Mouse (Mus musculus) neural tube, embryonic 14.5 days (tissue): ENCODE data around the gene Nxnl1. TPM values are rescaled to one million over a fixed set of nuclear protein-coding genes. Genes with fewer than 3 reads are reported as not detected.

Experiments
- ATAC-seq: fragments of 200-750 bp; cut with Nextera tagmentation; 2 replicates; pipeline ENCODE4 v1.8.0; 2017; ENCODE audit warnings: low read depth, mild to moderate bottlenecking, moderate TSS enrichment, moderate library complexity
- H3K27ac ChIP-seq: fragments of 300-500 bp; sonication (generic); 2 replicates; pipeline ENCODE4 v1.5.1; 2014; ENCODE audit warnings: low read depth, mild to moderate bottlenecking, control low read depth, low read length, moderate library complexity, mixed read lengths
- H3K27me3 ChIP-seq: fragments of 300-500 bp; sonication (generic); 2 replicates; pipeline ENCODE4 v1.6.1; 2014; ENCODE audit warnings: low read length; ENCODE audit not compliant: control insufficient read depth, insufficient read depth
- H3K36me3 ChIP-seq: fragments of 300-500 bp; sonication (generic); 2 replicates; pipeline ENCODE4 v1.6.1; 2014; ENCODE audit warnings: low read length, mixed read lengths; ENCODE audit not compliant: control insufficient read depth, insufficient read depth
- H3K4me1 ChIP-seq: fragments of 300-500 bp; sonication (generic); 2 replicates; pipeline ENCODE4 v1.6.1; 2014; ENCODE audit warnings: low read length; ENCODE audit not compliant: control insufficient read depth, insufficient read depth
- H3K4me2 ChIP-seq: fragments of 300-500 bp; sonication (generic); 2 replicates; pipeline ENCODE4 v1.6.1; 2014; ENCODE audit warnings: mild to moderate bottlenecking, low read depth, low read length, control low read depth
- H3K4me3 ChIP-seq: fragments of 300-500 bp; sonication (generic); 2 replicates; pipeline ENCODE4 v1.5.1; 2014; ENCODE audit warnings: low read depth, low read length, control low read depth, mixed read lengths
- H3K9ac ChIP-seq: fragments of 300-500 bp; sonication (generic); replicated peaks from 2 replicates; pipeline ENCODE4 v1.6.1; 2014; ENCODE audit warnings: low read depth, mild to moderate bottlenecking, control low read depth, low read length, mixed read lengths
- H3K9me3 ChIP-seq: fragments of 300-500 bp; sonication (generic); 2 replicates; pipeline ENCODE4 v1.6.1; 2016; ENCODE audit warnings: low read length; ENCODE audit not compliant: control insufficient read depth
- WGBS: fragments of 180-500 bp; shearing (Covaris S2); extraction: QIAGEN DNeasy Blood & Tissue Kit; methylation state at CpG from one replicate; pipeline ENCODE4 v1.1.7; 2014; 5-methylcytosine and 5-hydroxymethylcytosine counted together
- polyA plus RNA-seq: library from polyadenylated mRNA; unstranded; fragments of >200 nt; fragmentation: Nextera tagmentation; extraction: Ambion mirVana; gene quantifications from 2 replicates; pipeline ENCODE4 v1.2.1, GENCODE M21; 2014

Nxnl1 gene
- polyA plus RNA-seq, 1 experiment from 2014 or later, result not detected

GRCm38 (mm10) chr8:71554001-71554400, 12.4 kb downstream of the Nxnl1 start:
- H3K27ac ChIP-seq, result no peak overlapping the region
- H3K4me1 ChIP-seq, result peaks cover 5% of the 10 kb centered on the region; the same call in 1 of the 2 replicates
- no peaks in the 10 kb centered on the region for H3K36me3 ChIP-seq
- no peaks in the 10 kb centered on the region for H3K9me3 ChIP-seq
- H3K4me3 ChIP-seq, result no peak overlapping the region
- H3K9ac ChIP-seq, result no peak overlapping the region
- H3K27me3 ChIP-seq, result peaks cover 26% of the 10 kb centered on the region
- no peak overlapping the region for H3K4me2 ChIP-seq
- whole genome bisulfite sequencing, result 79% methylated on average over 6 of the region's 6 CpGs
- no peak for ATAC-seq

GRCm38 (mm10) chr8:71552770-71553169, 13.6 kb downstream of the Nxnl1 start:
- Histone ChIP-seq H3K4me2 (no peak overlapping the region), H3K27me3 (peaks cover 15% of the 10 kb centered on the region), H3K27ac (no peak overlapping the region), H3K4me3 (no peak overlapping the region), H3K36me3 (0 out of 2 replicates have a peak, but pooled peaks cover 5% of the 10 kb centered on the region), H3K9me3 (no peaks in the 10 kb centered on the region), H3K9ac (no peak overlapping the region), H3K4me1 (no peaks in the 10 kb centered on the region)
- WGBS, result 80% methylated on average over 6 of the region's 6 CpGs
- no peak for ATAC-seq

- H3K27me3 ChIP-seq, result no peaks in the 10 kb centered on the region
- H3K4me2 ChIP-seq, result no peak overlapping the region
- H3K9ac ChIP-seq, result no peak overlapping the region
- WGBS, result 67% methylated on average over 7 of the region's 7 CpGs
- no peaks in the 10 kb centered on the region for H3K9me3 ChIP-seq
- no peaks in the 10 kb centered on the region for H3K4me1 ChIP-seq
- peaks cover 7% of the 10 kb centered on the region; the same call in 1 of the 2 replicates for H3K36me3 ChIP-seq
- no peak overlapping the region for H3K4me3 ChIP-seq
- no peak overlapping the region for H3K27ac ChIP-seq
- ATAC-seq, result no peak
Observed at GRCm38 (mm10) chr8:71550754-71551153, 15.6 kb downstream of the Nxnl1 start.

DNA sequence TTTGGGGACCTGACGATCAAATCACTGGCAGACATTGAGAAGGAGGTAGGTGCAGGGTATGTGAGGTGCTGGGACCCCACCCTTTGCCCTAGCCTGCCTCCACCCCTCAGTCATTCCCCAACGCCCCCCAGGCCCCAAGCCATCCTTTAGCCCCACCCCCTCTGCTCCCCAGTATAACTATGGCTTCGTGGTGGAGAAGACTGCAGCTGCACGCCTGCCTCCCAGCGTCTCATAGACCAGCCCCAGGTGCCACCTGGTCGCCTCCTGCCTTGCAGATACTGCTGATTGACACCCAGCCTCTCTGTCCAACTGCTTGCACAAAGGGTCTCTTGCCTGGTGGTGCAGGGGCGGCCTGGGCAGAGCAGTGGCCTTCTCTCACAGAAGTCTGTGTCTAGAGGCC, 18.8 kb downstream of the Nxnl1 start:
- Histone ChIP-seq H3K9ac (no peak overlapping the region), H3K36me3 (peaks cover 14% of the 10 kb centered on the region; the same call in 1 of the 2 replicates), H3K4me2 (no peak overlapping the region), H3K9me3 (no peaks in the 10 kb centered on the region), H3K4me3 (no peak overlapping the region), H3K27me3 (no peaks in the 10 kb centered on the region), H3K4me1 (peaks cover 4% of the 10 kb centered on the region; the same call in 1 of the 2 replicates), H3K27ac (no peak overlapping the region)
- no peak for ATAC-seq
- WGBS, result 86% methylated on average over 7 of the region's 7 CpGs

- ATAC-seq, result no peak
- H3K27me3 ChIP-seq, result no peaks in the 10 kb centered on the region
- no peak overlapping the region for H3K4me3 ChIP-seq
- WGBS, result 93% methylated on average over 11 of the region's 11 CpGs
- no peak overlapping the region for H3K4me2 ChIP-seq
- peaks cover 4% of the 10 kb centered on the region; the same call in 1 of the 2 replicates for H3K4me1 ChIP-seq
- no peaks in the 10 kb centered on the region for H3K9me3 ChIP-seq
- H3K36me3 ChIP-seq, result peaks cover 14% of the 10 kb centered on the region; the same call in 1 of the 2 replicates
- no peak overlapping the region for H3K27ac ChIP-seq
- H3K9ac ChIP-seq, result no peak overlapping the region
Observed at GRCm38 (mm10) chr8:71545053-71545452, 21.3 kb downstream of the Nxnl1 start.

DNA sequence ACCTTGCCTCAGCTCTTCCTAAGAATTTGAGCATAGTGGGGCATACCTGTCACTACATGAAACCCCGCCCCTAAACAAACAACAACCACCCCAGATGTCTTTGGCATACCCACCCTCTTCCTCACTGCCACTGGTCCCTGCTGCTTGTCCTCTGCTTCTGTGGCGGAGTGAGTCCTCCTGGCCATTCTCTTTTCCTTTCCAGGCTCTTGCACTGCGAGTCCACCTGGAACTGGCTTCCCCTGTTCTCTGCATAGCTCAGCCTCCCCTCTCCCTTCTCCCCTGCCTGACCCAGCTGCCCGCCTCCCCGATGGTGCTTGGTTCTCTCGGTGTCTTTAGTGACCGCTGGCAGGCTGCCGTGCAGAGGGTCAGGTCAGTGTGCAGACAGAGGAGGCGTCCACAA, 22.6 kb downstream of the Nxnl1 start:
- Histone ChIP-seq H3K9me3 (no peaks in the 10 kb centered on the region), H3K4me3 (peak overlapping the region; percentile 57), H3K4me1 (peaks cover 4% of the 10 kb centered on the region; the same call in 1 of the 2 replicates), H3K27ac (no peak overlapping the region), H3K36me3 (peaks cover 13% of the 10 kb centered on the region; the same call in 1 of the 2 replicates), H3K9ac (no peak overlapping the region), H3K4me2 (peak overlapping the region; percentile 91), H3K27me3 (no peaks in the 10 kb centered on the region)
- ATAC-seq, result no peak
- WGBS, result 85% methylated on average over 9 of the region's 9 CpGs

GRCm38 (mm10) chr8:71542632-71543343, 23.6 kb downstream of the Nxnl1 start, which contains the start of gene Mvb12a:
TSS of gene Mvb12a (plus strand) at chr8:71542922.
- Histone ChIP-seq H3K9ac (peak within 1 kb of the TSS; percentile 71), H3K27me3 (no peaks in the 10 kb centered on the region), H3K9me3 (no peaks in the 10 kb centered on the region), H3K27ac (peak within 1 kb of the TSS; percentile 44; the same call in 1 of the 2 replicates), H3K4me1 (peaks cover 4% of the 10 kb centered on the region; the same call in 1 of the 2 replicates), H3K4me3 (peak within 1 kb of the TSS; percentile 57), H3K4me2 (peak within 1 kb of the TSS; percentile 91), H3K36me3 (peaks cover 9% of the 10 kb centered on the region; the same call in 1 of the 2 replicates)
- under 1% methylated on average over 55 of the region's 55 CpGs for WGBS
- peak; percentile 96 for ATAC-seq

DNA sequence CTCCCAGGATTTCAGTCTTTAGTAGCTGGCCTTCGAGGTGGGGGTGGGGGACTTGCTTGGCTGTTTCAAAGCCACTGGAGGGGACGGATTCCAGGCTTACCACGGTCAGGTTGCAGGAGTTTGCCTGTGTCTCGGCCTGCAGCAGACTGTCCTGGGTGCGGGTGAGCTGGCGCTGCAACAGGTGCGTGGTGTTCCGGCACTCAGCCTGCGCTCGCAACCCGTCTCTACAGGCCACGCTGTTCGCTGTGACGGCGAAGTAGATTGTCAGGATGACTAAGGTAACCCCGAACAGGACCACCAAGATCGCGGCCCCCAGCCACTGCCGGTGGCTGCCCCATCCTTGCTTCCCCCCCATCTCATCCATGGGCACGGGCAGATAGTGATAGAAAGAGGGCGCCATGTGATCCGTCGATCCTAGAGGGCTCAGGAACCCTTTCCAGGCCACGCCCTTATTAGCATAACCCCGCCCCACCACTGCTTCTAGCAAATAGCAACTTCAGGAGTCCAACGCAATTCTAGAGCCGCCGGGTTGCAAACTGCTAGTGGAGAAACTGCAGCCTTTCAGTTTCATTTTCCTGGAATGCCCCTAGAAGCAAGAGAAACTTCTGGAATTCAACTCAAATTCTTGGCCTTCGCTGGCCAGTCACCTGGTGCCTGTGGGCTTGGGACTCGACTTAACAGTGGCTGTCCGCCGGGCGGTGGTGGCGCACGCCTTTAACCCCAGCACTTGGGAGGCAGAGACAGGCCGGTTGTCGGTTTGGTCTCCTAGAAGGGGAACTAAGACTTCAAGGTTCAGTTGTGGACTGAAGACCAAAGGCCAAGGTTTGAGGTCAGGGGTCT, 29.2 kb downstream of the Nxnl1 start, which contains the start of gene Bst2:
Gene Bst2 (minus strand): TSS at position 429 of the 840 bp plus-strand sequence.
- 3% methylated on average over 37 of the region's 37 CpGs for WGBS
- ATAC-seq, result peak; percentile 25; the same call in 1 of the 2 replicates
- H3K27me3 ChIP-seq, result peaks cover 5% of the 10 kb centered on the region
- no peak within 1 kb of the TSS for H3K27ac ChIP-seq
- no peaks in the 10 kb centered on the region for H3K4me1 ChIP-seq
- H3K9ac ChIP-seq, result no peak within 1 kb of the TSS
- H3K36me3 ChIP-seq, result no peaks in the 10 kb centered on the region
- peak within 1 kb of the TSS; percentile 43 for H3K4me2 ChIP-seq
- peak within 1 kb of the TSS; percentile 19; the same call in 1 of the 2 replicates for H3K4me3 ChIP-seq
- H3K9me3 ChIP-seq, result no peaks in the 10 kb centered on the region
